Mouse (Mus musculus): ENCODE data around the gene Tgfbr1. TPM values are rescaled to one million over a fixed set of nuclear protein-coding genes. Genes with fewer than 3 reads are reported as not detected.
A peak's percentile ranks its signal among the peaks of the same experiment; 100 is the strongest.

The Tgfbr1 gene
- polyA plus RNA-seq, 1 experiment, result 1.7 TPM

DNA sequence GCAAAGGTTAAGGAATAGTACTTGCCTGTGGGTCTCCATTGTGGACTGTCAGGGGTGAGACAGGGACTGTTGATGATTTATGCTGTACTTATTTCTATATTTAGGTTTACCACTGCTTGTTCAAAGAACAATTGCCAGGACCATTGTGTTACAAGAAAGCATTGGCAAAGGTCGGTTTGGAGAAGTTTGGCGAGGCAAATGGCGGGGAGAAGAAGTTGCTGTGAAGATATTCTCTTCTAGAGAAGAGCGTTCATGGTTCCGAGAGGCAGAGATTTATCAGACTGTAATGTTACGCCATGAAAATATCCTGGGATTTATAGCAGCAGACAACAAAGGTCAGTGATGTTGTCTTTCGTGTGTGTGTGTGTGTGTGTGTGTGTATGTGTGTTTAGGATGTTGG, 43.2 kb downstream of the Tgfbr1 start:
- TF ChIP-seq GATA1 (IDR thresholded peaks at IDR 0.05; ENCODE audit: low read length), result no peak

DNA sequence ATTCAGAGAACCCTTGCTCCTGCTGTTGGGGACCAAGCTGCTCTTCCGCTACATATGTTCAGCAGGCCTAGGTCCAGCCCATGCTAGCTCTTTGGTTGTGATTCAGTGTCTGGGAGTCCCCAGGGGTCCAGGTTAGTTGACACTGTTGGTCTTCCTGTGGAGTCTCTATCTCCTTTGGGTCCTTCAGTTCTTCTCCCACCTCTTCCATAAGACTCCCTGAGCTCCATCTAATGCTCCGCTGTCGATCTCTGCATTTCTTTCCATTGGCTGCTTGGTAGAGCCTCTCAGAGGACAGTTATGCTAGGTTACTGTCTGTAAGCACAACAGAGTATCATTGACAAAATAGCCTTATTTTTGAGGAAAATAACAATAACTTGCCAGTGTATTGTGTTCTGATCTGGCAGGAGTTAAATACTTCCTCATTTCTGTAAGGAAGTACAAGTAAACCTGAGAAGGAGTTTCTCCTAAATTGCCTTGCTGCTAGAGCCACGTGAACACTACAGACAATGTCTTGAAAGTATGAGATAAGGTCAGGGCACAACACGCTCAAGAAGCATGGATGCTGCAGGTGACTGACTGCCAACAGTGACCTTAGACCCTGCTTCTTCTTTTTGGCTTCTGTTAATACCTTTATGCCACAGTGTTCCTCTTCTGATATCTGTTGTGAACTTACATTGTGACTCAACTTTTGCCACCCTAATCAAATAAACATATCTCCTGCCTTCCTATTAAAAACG, 45.1 kb downstream of the Tgfbr1 start:
- no peak for TF ChIP-seq GATA1 (IDR thresholded peaks at IDR 0.05; ENCODE audit: low read length)

DNA sequence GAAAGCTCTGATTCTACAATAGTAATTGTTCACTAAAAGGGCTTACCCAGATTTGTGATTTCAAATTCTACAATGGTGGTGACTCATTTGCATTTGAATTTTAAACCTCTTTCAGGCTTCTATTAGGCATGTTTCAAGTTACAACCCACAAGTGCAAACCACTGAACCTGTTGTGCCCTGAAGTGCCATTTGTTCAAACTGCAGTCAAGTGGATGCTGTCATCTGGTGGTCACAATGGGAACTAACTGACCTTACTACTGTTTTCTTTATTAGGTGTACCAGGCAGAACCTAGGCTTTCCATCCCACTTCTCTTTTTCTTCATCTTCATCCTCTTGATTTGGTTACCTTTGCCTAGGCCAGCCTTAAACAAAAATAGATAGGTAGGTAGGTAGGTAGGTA, 46.8 kb downstream of the Tgfbr1 start:
- no peak for TF ChIP-seq GATA1 (IDR thresholded peaks at IDR 0.05; ENCODE audit: low read length)

DNA sequence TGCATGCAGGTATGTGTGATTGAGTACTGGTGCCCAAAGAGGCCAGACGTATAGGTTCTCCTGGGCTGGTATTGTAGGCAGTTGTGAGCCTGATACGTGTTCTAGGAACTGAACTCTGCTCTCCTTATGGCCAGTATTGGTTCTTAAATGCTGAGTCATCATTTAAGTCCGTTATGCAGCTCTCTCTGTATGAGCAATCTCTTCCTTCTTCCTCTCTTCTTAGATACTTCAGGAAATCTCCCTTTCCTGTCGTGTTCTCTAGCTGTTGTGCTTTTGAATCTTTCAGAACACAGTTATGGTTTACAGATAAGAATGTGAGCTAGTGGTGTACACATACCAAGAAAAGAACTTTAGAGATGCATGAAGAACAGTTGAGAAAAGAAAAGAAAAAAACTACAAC, 47.3 kb downstream of the Tgfbr1 start:
- TF ChIP-seq GATA1 (IDR thresholded peaks at IDR 0.05; ENCODE audit: low read length), result no peak

DNA sequence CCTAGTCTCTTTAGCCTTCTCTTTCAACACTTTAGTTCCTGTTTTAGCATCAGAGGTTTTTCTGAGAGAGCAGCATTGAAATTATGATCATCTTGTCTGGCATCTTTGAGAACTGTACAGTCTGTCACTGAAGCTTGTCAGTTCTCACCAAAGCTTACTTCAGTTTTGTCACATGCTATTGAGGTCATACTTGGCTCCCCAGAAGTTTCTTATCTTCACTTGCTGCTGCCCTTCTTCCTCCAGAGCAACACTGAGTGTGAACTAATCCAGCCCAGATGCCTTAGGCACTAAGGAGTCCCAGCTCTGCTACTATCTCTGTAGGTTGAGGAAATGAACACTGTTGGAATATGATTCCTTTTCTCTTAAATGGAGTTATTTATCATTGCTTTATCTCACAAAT, 49.2 kb downstream of the Tgfbr1 start:
- TF ChIP-seq GATA1 (IDR thresholded peaks at IDR 0.05; ENCODE audit: low read length), result no peak

DNA sequence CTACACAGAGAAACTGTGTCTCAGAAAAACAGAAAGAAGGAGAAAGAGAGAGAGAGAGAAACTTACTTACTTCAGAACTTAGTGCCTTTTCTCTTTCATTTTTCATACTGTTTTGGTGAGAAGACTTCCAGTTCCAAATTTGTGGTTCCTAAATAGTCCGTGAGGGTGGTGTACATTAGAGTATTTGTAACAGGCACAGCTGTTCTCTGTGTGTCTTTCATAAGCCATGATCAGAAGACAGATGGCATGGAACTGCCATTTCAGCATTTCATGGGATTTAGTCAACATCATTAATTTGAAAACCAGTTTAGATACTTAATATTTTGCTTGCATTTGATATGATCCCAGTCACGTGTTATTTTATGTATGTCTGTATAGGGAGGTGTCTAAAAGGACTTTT, 51.5 kb downstream of the Tgfbr1 start:
- no peak for TF ChIP-seq GATA1 (IDR thresholded peaks at IDR 0.05; ENCODE audit: low read length)

DNA sequence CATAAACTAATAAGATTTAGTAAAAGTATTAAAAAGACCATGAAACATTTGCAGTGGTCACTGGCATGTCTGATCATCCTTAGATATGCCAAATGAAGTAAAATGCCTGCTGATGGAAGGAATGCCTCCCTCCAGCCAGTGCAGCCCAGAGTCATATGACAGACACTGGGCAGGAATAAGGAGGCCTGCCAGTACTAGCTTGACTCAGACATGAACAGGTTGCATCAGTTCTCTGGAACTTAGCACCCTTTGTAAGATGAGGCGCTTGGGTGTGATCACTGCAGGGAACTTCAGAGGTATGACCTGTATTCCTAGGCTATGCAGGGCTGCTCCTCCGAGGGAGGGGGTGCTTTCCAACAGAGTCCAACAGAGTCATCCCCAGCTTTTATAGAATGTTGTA, 54.1 kb downstream of the Tgfbr1 start:
- TF ChIP-seq GATA1 (IDR thresholded peaks at IDR 0.05; ENCODE audit: low read length), result no peak

DNA sequence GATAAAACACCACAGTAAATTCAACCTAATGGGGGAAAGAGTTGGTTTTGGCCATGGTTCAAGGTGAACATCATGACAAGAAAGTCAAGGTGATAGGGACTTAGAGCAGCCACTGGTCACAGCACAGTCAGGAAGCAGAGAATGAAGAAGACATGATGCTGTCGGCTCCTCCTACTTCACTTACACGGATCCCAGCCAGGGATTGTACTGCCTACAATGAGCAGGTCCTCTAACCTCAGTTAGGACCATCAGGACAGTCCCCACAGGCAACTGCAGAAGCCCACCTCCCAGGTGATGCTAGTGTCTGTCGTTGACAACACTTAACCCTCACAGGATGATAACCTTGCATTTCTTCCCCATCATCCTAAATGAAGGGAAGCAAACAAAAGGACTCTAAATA, 64.8 kb downstream of the Tgfbr1 start:
- no peak for TF ChIP-seq GATA1 (IDR thresholded peaks at IDR 0.05; ENCODE audit: low read length)

DNA sequence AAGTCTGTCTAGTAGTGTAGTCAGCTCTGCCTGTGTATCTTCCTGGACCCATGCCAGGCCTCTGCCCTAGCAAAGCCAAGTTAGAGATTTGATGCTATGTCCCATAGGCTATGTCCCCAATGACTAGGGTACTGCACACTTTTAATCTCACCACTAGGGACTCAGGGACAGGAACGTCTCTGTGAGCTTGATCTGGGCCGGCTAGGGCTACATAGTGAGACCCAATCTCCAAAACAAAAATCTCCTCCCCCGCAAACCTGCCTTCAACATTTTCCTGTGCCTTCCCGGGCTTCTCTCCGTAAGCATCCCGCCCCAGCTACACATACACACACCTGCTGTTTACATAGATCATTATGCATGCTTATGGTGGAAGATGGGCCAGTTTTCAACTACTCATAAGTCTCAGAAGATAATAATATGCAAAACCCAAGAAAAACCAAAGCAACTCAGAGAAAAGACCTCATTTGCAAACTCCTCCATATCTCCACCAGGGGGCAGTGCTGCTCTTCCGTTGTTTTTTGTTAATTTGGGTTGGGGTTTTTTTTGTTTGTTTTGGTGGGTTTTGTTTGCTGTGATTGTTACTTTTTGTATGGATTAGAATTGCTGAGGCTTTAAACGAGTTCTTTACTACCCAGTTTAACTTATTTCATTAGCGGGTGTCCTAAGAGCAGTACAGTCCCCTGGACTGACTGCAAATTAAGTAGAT, 66.4 kb downstream of the Tgfbr1 start:
- no peak for TF ChIP-seq GATA1 (IDR thresholded peaks at IDR 0.05; ENCODE audit: low read length)

DNA sequence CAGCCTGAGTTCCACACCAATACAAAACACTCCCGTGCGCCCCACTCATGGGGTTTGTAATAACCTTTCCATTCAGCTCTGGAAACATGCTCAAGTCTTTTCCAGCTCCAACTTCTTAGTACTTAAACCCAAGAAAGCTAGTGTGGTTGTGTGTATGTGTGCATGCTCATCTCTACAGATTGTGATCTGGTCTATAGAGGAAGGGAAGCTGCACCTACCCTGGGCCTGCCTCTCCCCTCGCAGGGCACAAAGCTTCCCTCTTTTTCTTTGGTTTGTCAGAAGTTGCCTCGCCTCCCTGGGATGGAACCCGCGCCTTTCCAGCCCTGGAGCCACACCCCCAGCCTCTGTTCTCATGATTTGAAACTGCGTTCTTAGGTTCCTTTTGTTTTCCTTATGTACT, 67.2 kb downstream of the Tgfbr1 start:
- TF ChIP-seq GATA1 (IDR thresholded peaks at IDR 0.05; ENCODE audit: low read length), result no peak

DNA sequence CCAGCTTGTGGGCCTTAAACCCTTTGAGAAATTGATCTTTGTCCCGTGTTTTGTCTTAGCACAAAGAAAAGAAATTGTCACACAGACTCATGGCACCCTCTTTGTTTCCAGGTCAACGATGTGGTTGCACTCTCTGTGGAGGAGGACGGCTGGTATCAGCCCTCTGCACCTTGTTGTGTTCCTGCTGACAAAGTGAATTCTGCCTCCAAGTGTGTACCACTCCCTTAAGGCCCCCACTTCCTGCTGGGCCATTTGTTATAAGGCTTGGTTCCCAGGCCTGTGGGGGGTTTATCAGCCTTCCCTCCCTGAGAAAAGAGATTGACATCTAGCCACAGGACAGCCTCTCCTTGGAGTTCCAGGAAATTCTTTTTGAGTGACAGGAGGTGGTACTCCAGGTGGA, 69.2 kb downstream of the Tgfbr1 start:
- peak; percentile 4 for TF ChIP-seq GATA1 (IDR thresholded peaks at IDR 0.05; ENCODE audit: low read length)

DNA sequence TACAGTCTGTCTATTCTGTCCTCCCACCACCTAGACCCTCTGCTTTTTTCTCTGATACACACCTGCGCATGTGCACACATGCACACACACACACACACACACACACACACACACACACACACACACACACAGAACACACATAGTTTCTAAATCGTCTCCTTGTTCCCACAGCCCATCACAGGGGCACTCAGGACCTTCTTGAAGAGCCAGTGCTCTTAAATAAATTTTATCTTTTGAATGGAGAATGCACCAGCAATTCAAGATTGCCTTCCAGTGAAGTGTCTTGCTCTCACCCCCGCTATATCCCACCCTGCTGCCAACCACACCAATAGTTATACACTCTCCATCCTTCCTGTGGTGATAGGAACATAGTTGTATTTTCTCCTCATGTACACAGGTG, 69.9 kb downstream of the Tgfbr1 start:
- TF ChIP-seq GATA1 (IDR thresholded peaks at IDR 0.05; ENCODE audit: low read length), result no peak

DNA sequence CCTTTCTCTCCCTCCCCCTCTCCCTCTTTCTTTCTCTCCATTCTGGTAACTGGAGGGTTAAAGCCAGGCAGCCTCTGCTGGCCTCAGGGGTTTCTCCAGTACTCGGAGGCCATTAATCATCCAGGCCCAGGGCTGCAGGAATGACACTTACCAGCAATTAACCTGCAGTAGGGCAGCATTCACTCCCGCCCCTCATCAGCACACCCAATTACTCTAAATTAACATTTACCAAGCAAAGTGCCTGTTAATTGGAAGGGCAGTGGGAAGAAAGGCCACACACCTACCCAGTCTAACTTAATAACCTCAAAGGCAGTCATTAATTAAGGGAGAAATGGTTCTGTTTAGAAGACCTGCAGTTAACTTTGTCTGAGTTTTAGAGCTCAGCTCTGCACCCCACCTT, 71.4 kb downstream of the Tgfbr1 start:
- TF ChIP-seq GATA1 (IDR thresholded peaks at IDR 0.05; ENCODE audit: low read length), result no peak

DNA sequence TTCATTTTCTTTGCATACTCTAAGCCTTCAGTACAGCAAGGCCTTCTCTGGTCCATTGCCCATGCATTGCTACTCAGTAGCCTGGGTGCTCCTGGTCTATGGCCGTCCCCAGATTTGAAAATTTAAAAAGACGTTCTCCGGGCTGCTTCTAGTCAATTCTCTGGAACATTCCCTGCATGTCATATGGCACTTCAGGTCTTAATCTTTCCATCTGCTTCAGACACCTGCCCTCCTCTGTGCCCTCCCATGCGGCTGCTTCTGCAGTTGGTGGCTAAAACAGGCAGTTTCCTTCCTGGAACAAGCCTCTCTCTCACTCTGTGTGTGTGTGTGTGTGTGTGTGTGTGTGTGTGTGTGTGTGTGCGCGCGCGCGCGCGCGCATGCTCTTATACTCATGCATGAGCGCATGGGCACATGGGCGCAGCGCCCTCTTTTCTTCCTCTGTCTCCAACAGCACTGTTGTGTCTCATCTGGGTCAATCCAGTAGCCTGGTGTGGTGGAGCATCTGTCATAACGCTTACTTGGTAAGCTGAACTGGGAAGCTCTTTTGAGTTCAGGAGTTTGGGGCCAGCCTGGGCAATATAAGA, 72.3 kb downstream of the Tgfbr1 start:
- TF ChIP-seq GATA1 (IDR thresholded peaks at IDR 0.05; ENCODE audit: low read length), result no peak

DNA sequence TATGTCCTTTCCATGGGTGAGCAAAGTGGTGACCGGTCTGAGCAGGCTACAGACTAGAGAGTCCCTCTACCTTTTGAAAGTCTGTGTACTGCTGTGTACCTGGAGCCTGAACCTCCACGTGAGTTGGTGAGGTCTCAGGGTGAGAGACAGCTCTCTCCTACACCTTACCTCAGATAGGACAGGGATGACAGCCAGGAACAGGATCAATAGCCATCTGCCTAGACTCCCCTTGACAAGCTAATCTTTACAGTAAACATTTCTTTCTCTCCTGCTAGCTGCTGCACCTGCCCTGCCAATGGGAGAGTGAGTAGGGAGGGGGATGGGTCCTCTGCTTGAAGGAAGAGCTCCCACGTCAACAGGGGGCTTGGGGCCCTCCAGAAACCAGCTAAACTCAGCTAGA, 74.6 kb downstream of the Tgfbr1 start:
- no peak for TF ChIP-seq GATA1 (IDR thresholded peaks at IDR 0.05; ENCODE audit: low read length)

DNA sequence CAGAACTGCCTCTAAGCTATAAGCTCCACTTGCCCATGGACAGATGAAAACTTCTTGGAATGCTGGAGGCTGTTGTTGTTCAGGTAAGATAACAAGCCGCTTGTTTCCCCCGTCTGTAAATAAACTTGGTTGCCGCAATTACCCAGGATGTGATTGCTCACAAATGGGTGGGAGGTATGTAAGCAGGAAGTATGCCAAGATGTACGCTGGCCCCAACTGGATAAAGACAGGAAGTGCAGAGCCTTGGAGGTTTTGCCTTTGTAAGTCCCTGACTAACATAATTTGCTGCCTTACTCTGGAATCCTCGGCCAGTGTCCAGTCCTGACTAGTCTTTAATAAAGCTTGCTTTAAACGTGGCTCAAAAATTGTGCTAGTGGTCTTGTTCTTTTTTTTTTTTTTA, 77.5 kb downstream of the Tgfbr1 start:
- no peak for TF ChIP-seq GATA1 (IDR thresholded peaks at IDR 0.05; ENCODE audit: low read length)

DNA sequence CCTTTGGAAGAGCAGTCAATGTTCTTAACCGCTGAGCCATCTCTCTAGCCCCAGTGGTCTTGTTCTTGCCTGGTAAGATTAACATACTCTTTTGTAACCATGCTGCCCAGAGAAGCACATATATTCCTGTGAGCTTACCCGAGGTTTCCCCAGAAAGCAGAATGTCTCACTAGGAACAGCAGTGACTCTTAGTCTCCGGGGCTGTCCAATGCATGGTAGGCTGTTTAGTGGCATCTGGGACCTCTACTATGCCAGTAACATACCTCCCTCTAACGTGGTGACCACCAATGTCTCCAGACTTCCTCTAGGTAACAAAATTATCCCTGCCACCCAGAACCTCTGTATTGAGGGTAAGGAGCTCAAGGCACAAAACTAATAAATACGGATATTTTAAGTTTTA, 78.1 kb downstream of the Tgfbr1 start:
- TF ChIP-seq GATA1 (IDR thresholded peaks at IDR 0.05; ENCODE audit: low read length), result no peak
